In the genomic region with DNA sequence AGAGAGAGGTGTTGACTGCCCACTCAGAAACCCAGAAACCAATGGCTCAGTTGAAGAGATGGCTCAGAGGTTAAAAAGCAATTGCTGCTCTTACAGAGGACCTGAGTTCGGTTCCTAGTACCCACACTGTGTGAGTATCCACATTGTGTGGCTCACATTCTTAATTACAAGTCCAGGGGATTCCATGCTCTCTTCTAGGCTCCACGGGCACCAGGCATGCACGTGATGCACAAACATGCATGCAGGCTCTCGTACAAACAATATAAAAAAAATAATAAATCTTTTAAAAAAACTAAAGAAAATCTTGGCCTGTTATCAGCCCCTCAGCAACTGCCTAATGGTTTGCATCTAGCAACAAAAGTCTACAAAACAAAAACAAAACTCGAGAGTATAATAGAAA, we compare ENCODE assay signal across 8 mouse cellular contexts. TPM values are rescaled to one million over a fixed set of nuclear protein-coding genes. Genes with fewer than 3 reads are reported as not detected.
DNase-seq lines count a peak whose midpoint lies in the region; ATAC-seq and TF ChIP-seq lines count a peak whose summit lies in the region.

No protein-coding gene starts in this region.

- H3K36me3 ChIP-seq in forebrain, embryonic 11.5 days (ENCODE audit: control insufficient read depth, insufficient read depth, low read length), result no peaks in the 10 kb centered on the region
- H3K36me3 ChIP-seq in liver, embryonic 11.5 days (ENCODE audit: control insufficient read depth, insufficient read depth, low read length), result no peaks in the 10 kb centered on the region
- H3K36me3 ChIP-seq in stomach, embryonic 14.5 days (ENCODE audit: control insufficient read depth, insufficient read depth, low read length), result no peaks in the 10 kb centered on the region

- TF ChIP-seq CTCF in cerebellum, adult 2 months (IDR thresholded peaks at IDR 0.05; ENCODE audit: borderline replicate concordance, insufficient read depth, low read depth, low read length), result no peak

- DNase-seq in cerebellum, adult 2 months, result peak; percentile 18 to 27
- DNase-seq in cerebellum, postnatal 4 days (ENCODE audit: low spot score in 2 of 2), result no peak
- DNase-seq in 3T3-L1 (ENCODE audit: low read depth, low spot score), result peak; percentile 10
- no peak for DNase-seq in forebrain, embryonic 11.5 days (ENCODE audit: low spot score)
- no peak for DNase-seq in liver, embryonic 11.5 days (ENCODE audit: low spot score)
- no peak for DNase-seq in left cerebral cortex, postnatal 10 days (ENCODE audit: extremely low spot score in 1 of 2, low spot score in 2 of 2)
- no peak for DNase-seq in spleen, adult 12 weeks (ENCODE audit: low spot score)

- peak overlapping the region; percentile 56 for H3K9ac ChIP-seq in forebrain, embryonic 11.5 days (ENCODE audit: low read length)
- peak overlapping the region; percentile 64 for H3K9ac ChIP-seq in liver, embryonic 11.5 days (ENCODE audit: low read depth, low read length)
- H3K9ac ChIP-seq in stomach, embryonic 14.5 days (replicated peaks; ENCODE audit: low read depth, low read length), result 0 out of 2 replicates have a peak overlapping the region, but pooled peaks have one; percentile 15

- intact Hi-C loops in left cerebral cortex, postnatal 10 days (cut with DNase I), result no loop called here

- H3K4me1 ChIP-seq in cerebellum, adult 2 months (ENCODE audit: control insufficient read depth, insufficient read depth, low read length), result no peaks in the 10 kb centered on the region
- no peaks in the 10 kb centered on the region for H3K4me1 ChIP-seq in forebrain, embryonic 11.5 days (replicated peaks; ENCODE audit: control insufficient read depth, insufficient read depth, low read length)
- H3K4me1 ChIP-seq in liver, embryonic 11.5 days (replicated peaks; ENCODE audit: control insufficient read depth, insufficient read depth, low read length), result peaks cover 3% of the 10 kb centered on the region; the same call in 1 of the 2 replicates
- H3K4me1 ChIP-seq in stomach, embryonic 14.5 days (ENCODE audit: control insufficient read depth, insufficient read depth, low read length), result peaks cover 4% of the 10 kb centered on the region; the same call in 1 of the 2 replicates

- H3K9me3 ChIP-seq in forebrain, embryonic 11.5 days (ENCODE audit: control insufficient read depth, low read length), result no peaks in the 10 kb centered on the region
- H3K9me3 ChIP-seq in liver, embryonic 11.5 days (ENCODE audit: control insufficient read depth, low read length), result no peaks in the 10 kb centered on the region
- H3K9me3 ChIP-seq in stomach, embryonic 14.5 days (ENCODE audit: control insufficient read depth, low read depth, low read length), result no peaks in the 10 kb centered on the region

- peak overlapping the region; percentile 59 for H3K4me2 ChIP-seq in forebrain, embryonic 11.5 days (ENCODE audit: low read depth, low read length, severe bottlenecking)
- peak overlapping the region; percentile 71 for H3K4me2 ChIP-seq in liver, embryonic 11.5 days
- peak overlapping the region; percentile 50 for H3K4me2 ChIP-seq in stomach, embryonic 14.5 days (replicated peaks; ENCODE audit: low read depth, low read length)

- WGBS in cerebellum, adult 2 months, result 51% methylated on average over 5 of the region's 5 CpGs
- WGBS in forebrain, embryonic 11.5 days, result 69% methylated on average over 5 of the region's 5 CpGs
- 72% methylated on average over 5 of the region's 5 CpGs for WGBS in liver, embryonic 11.5 days
- 66% methylated on average over 5 of the region's 5 CpGs for WGBS in stomach, embryonic 14.5 days

- ATAC-seq in forebrain, embryonic 11.5 days (replicated peaks; ENCODE audit: low FRiP score), result peak; percentile 49
- no peak for ATAC-seq in liver, embryonic 11.5 days (replicated peaks; ENCODE audit: low FRiP score)
- no peak for ATAC-seq in stomach, embryonic 14.5 days (ENCODE audit: insufficient number of reproducible peaks, insufficient read depth, low FRiP score, low read depth)

- no peak for TF ChIP-seq POLR2A in cerebellum, adult 2 months (IDR thresholded peaks at IDR 0.05; ENCODE audit: borderline replicate concordance, insufficient read depth, low read length)

- H3K4me3 ChIP-seq in cerebellum, adult 2 months (replicated peaks; ENCODE audit: insufficient read depth, low read depth, low read length), result peak overlapping the region; percentile 83
- H3K4me3 ChIP-seq in forebrain, embryonic 11.5 days (ENCODE audit: low read depth, low read length), result peak overlapping the region; percentile 55
- peak overlapping the region; percentile 59 for H3K4me3 ChIP-seq in liver, embryonic 11.5 days (ENCODE audit: low read depth, low read length)
- H3K4me3 ChIP-seq in stomach, embryonic 14.5 days (ENCODE audit: low read depth, low read length), result peak overlapping the region; percentile 37

- H3K27ac ChIP-seq in cerebellum, adult 2 months (ENCODE audit: insufficient read depth, low read length), result 0 out of 2 replicates have a peak overlapping the region, but pooled peaks have one; percentile 71
- H3K27ac ChIP-seq in forebrain, embryonic 11.5 days (ENCODE audit: low read depth, low read length), result no peak overlapping the region
- H3K27ac ChIP-seq in liver, embryonic 11.5 days (ENCODE audit: low read depth, low read length), result no peak overlapping the region; the same call in 1 of the 2 replicates
- peak overlapping the region; percentile 77; the same call in 1 of the 2 replicates for H3K27ac ChIP-seq in stomach, embryonic 14.5 days (ENCODE audit: low read length)

- H3K27me3 ChIP-seq in cerebellum, adult 2 months (ENCODE audit: control insufficient read depth, insufficient read depth, low read length), result no peaks in the 10 kb centered on the region
- H3K27me3 ChIP-seq in forebrain, embryonic 11.5 days (ENCODE audit: control insufficient read depth, insufficient read depth, low read length), result no peaks in the 10 kb centered on the region
- H3K27me3 ChIP-seq in liver, embryonic 11.5 days (replicated peaks; ENCODE audit: control insufficient read depth, insufficient read depth, low read length), result no peaks in the 10 kb centered on the region
- no peaks in the 10 kb centered on the region for H3K27me3 ChIP-seq in stomach, embryonic 14.5 days (ENCODE audit: control insufficient read depth, insufficient read depth, low read length)

RNA-seq across cellular contexts. Expression of a gene that starts 30.6 kb away (rescaled TPM):
- polyA plus RNA-seq in cerebellum, adult 2 months (2012; rRNA removed), result 3.2 and 3.6 TPM in 2 replicates
- polyA plus RNA-seq in forebrain, embryonic 11.5 days (2014; fragmentation: Nextera tagmentation; extraction: Ambion mirVana), result 1.7 and 1.9 TPM in 2 replicates
- 1.4 and 2.1 TPM in 2 replicates for polyA plus RNA-seq in liver, embryonic 11.5 days (2014; fragmentation: Nextera tagmentation; extraction: Ambion mirVana)
- 2.0 and 2.2 TPM in 2 replicates for polyA plus RNA-seq in stomach, embryonic 14.5 days (2014; fragmentation: Nextera tagmentation; extraction: Ambion mirVana)
- total RNA-seq in left cerebral cortex, postnatal 10 days (2021), result 1 to 10 TPM; 2.2 to 2.5 TPM

Comparison
In these comparisons a context has a peak if more than half of its experiments do, and no peak if none do; other contexts are left out.
1. DNase-seq: peak in cerebellum, adult 2 months (2 of 2) and 3T3-L1 (single experiment); none in cerebellum, postnatal 4 days (0 of 2), forebrain, embryonic 11.5 days (single experiment), liver, embryonic 11.5 days (single experiment), left cerebral cortex, postnatal 10 days (0 of 2) and spleen, adult 12 weeks (single experiment).
2. H3K27ac ChIP-seq: peak in cerebellum, adult 2 months (single experiment) and stomach, embryonic 14.5 days (single experiment); none in forebrain, embryonic 11.5 days (single experiment) and liver, embryonic 11.5 days (single experiment).
3. Peak in every context shown above with its lines, with median percentiles within 50 percentile points of each other: H3K4me3 ChIP-seq, H3K4me2 ChIP-seq and H3K9ac ChIP-seq.